Mouse (Mus musculus): ENCODE results near the gene Gm6525. TPM values are rescaled to one million over a fixed set of nuclear protein-coding genes. Genes with fewer than 3 reads are reported as not detected.

Gene Gm6525
- total and polyA plus RNA-seq, 2 experiments, result not detected

- Histone ChIP-seq H3K4me1 (ENCODE audit: control insufficient read depth, insufficient read depth, low read length) (no peaks in the 10 kb centered on the region), H3K27me3 (ENCODE audit: control insufficient read depth, insufficient read depth, low read length) (no peaks in the 10 kb centered on the region), H3K36me3 (ENCODE audit: control insufficient read depth, insufficient read depth, low read length) (peaks cover 6% of the 10 kb centered on the region), H3K9ac (ENCODE audit: low read depth, low read length) (no peak overlapping the region), H3K79me2 (ENCODE audit: control insufficient read depth, insufficient read depth, low read length) (no peaks in the 10 kb centered on the region), H3K4me3 (ENCODE audit: insufficient read depth, low read depth, low read length) (no peak overlapping the region), H3K27ac (replicated peaks; ENCODE audit: insufficient read depth, low read depth, low read length) (no peak overlapping the region)
- DNase-seq (ENCODE audit: extremely low read depth, low read depth, low spot score), result no peak
- TF ChIP-seq CTCF (IDR thresholded peaks at IDR 0.05; ENCODE audit: low read depth, low read length) (no peak), POLR2A (IDR thresholded peaks at IDR 0.05; ENCODE audit: extremely low read depth, insufficient read depth, low read length) (no peak)
- WGBS, result 80% methylated on average over 4 of the region's 4 CpGs
Measured at GRCm38 (mm10) chr3:84157559-84158350, 16.1 kb upstream of the Gm6525 start.

DNA sequence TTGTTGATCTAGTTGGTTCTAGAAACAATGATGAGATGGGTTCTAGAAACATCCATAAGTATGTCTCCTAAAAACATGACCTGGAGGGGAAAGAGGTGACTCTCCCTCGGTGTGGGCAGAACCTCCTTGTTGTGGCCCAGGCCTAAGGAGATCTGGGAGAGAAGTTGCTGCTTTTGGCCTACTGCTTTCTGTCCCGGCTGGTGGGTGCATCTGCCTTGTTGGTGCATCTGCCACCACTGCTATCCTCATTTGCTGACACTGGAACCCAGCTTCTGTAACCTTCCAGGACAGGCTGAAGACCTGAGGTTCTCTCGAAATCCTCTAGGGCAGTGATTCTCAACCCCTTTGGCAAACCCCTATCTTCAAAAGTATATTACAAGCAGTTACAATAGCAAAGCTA lies 8.5 kb upstream of the Gm6525 start:
- no peaks in the 10 kb centered on the region for H3K4me1 ChIP-seq (ENCODE audit: control insufficient read depth, insufficient read depth, low read length)
- WGBS, result 94% methylated on average over 3 of the region's 3 CpGs
- no peak overlapping the region for H3K4me3 ChIP-seq (ENCODE audit: insufficient read depth, low read depth, low read length)
- H3K27me3 ChIP-seq (ENCODE audit: control insufficient read depth, insufficient read depth, low read length), result no peaks in the 10 kb centered on the region
- no peak overlapping the region for H3K27ac ChIP-seq (replicated peaks; ENCODE audit: insufficient read depth, low read depth, low read length)
- H3K79me2 ChIP-seq (ENCODE audit: control insufficient read depth, insufficient read depth, low read length), result no peaks in the 10 kb centered on the region
- TF ChIP-seq POLR2A (IDR thresholded peaks at IDR 0.05; ENCODE audit: extremely low read depth, insufficient read depth, low read length) (no peak), CTCF (IDR thresholded peaks at IDR 0.05; ENCODE audit: low read depth, low read length) (no peak)
- DNase-seq (ENCODE audit: extremely low read depth, low read depth, low spot score), result no peak
- H3K36me3 ChIP-seq (ENCODE audit: control insufficient read depth, insufficient read depth, low read length), result peaks cover 19% of the 10 kb centered on the region
- H3K9ac ChIP-seq (ENCODE audit: low read depth, low read length), result no peak overlapping the region

GRCm38 (mm10) chr3:84166073-84166472 lies 7.8 kb upstream of the Gm6525 start:
- Histone ChIP-seq H3K36me3 (ENCODE audit: control insufficient read depth, insufficient read depth, low read length) (peaks cover 19% of the 10 kb centered on the region), H3K79me2 (ENCODE audit: control insufficient read depth, insufficient read depth, low read length) (no peaks in the 10 kb centered on the region), H3K9ac (ENCODE audit: low read depth, low read length) (no peak overlapping the region), H3K27ac (replicated peaks; ENCODE audit: insufficient read depth, low read depth, low read length) (no peak overlapping the region), H3K27me3 (ENCODE audit: control insufficient read depth, insufficient read depth, low read length) (no peaks in the 10 kb centered on the region), H3K4me3 (ENCODE audit: insufficient read depth, low read depth, low read length) (no peak overlapping the region), H3K4me1 (ENCODE audit: control insufficient read depth, insufficient read depth, low read length) (no peaks in the 10 kb centered on the region)
- TF ChIP-seq CTCF (IDR thresholded peaks at IDR 0.05; ENCODE audit: low read depth, low read length) (no peak), POLR2A (IDR thresholded peaks at IDR 0.05; ENCODE audit: extremely low read depth, insufficient read depth, low read length) (no peak)
- no peak for DNase-seq (ENCODE audit: extremely low read depth, low read depth, low spot score)
- 91% methylated on average over 5 of the region's 5 CpGs for WGBS

GRCm38 (mm10) chr3:84168943-84169342 lies 5.0 kb upstream of the Gm6525 start:
- no peak overlapping the region for H3K4me3 ChIP-seq (ENCODE audit: insufficient read depth, low read depth, low read length)
- no peaks in the 10 kb centered on the region for H3K27me3 ChIP-seq (ENCODE audit: control insufficient read depth, insufficient read depth, low read length)
- no peak for DNase-seq (ENCODE audit: extremely low read depth, low read depth, low spot score)
- H3K4me1 ChIP-seq (ENCODE audit: control insufficient read depth, insufficient read depth, low read length), result no peaks in the 10 kb centered on the region
- TF ChIP-seq CTCF (IDR thresholded peaks at IDR 0.05; ENCODE audit: low read depth, low read length), result no peak
- no peak for TF ChIP-seq POLR2A (IDR thresholded peaks at IDR 0.05; ENCODE audit: extremely low read depth, insufficient read depth, low read length)
- no peak overlapping the region for H3K27ac ChIP-seq (replicated peaks; ENCODE audit: insufficient read depth, low read depth, low read length)
- peaks cover 22% of the 10 kb centered on the region for H3K36me3 ChIP-seq (ENCODE audit: control insufficient read depth, insufficient read depth, low read length)
- WGBS, result 92% methylated on average over 6 of the region's 6 CpGs
- H3K79me2 ChIP-seq (ENCODE audit: control insufficient read depth, insufficient read depth, low read length), result no peaks in the 10 kb centered on the region
- H3K9ac ChIP-seq (ENCODE audit: low read depth, low read length), result no peak overlapping the region

DNA sequence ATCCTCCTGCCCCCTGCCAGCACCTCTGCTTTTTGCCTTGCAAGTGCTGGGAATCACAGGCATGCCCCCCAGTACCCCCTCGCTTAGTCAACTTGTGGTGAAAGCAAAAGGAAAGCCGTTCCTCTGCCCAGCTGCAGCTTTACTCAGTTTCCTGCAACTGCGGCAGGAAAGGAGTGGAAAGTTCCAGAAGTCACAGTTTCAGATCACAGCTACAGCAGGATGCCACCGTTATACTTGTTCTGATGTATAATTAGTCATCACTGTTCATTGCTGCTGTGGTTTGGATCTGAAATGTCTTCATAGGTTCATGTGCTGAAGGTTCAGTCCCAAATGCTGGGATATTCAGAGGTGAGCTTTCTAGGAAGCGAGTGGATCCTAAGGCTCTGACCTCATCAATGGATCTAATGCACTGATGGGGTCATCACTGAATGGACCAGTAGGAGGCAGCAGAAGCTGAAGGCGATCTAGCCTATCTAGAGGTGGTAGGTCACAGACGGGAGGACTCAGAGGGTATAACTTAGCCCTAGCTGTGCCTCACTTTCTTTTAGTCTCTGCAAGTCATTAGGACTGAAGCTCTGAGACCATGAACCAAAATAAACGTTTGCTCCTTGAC lies 4.4 kb upstream of the Gm6525 start:
- H3K9ac ChIP-seq (ENCODE audit: low read depth, low read length), result no peak overlapping the region
- H3K79me2 ChIP-seq (ENCODE audit: control insufficient read depth, insufficient read depth, low read length), result no peaks in the 10 kb centered on the region
- no peaks in the 10 kb centered on the region for H3K4me1 ChIP-seq (ENCODE audit: control insufficient read depth, insufficient read depth, low read length)
- H3K27ac ChIP-seq (replicated peaks; ENCODE audit: insufficient read depth, low read depth, low read length), result no peak overlapping the region
- TF ChIP-seq POLR2A (IDR thresholded peaks at IDR 0.05; ENCODE audit: extremely low read depth, insufficient read depth, low read length) (no peak), CTCF (IDR thresholded peaks at IDR 0.05; ENCODE audit: low read depth, low read length) (peak; percentile 12; the same call in 1 of the 2 replicates)
- WGBS, result 82% methylated on average over 8 of the region's 8 CpGs
- H3K36me3 ChIP-seq (ENCODE audit: control insufficient read depth, insufficient read depth, low read length), result peaks cover 16% of the 10 kb centered on the region
- no peak for DNase-seq (ENCODE audit: extremely low read depth, low read depth, low spot score)
- H3K27me3 ChIP-seq (ENCODE audit: control insufficient read depth, insufficient read depth, low read length), result no peaks in the 10 kb centered on the region
- H3K4me3 ChIP-seq (ENCODE audit: insufficient read depth, low read depth, low read length), result no peak overlapping the region

DNA sequence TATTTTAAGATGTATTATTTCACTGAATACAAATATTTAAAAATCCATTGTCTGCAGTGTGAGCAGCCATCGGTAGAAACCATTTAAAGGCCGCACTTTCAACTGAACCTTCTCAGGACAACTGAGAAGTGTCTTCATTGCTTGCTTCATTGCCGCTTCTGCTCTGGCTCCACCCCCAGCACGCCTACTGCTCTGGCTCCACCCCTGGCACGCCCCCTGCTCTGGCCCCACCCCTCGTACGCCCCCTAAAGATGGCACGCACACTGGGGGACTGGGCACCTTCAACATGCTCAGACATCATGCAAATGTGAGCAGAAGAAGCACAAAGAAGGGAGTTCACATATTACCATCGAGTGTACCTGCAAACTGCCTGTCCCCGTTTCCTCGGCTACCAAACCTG lies 1.5 kb upstream of the Gm6525 start:
- Histone ChIP-seq H3K4me3 (ENCODE audit: insufficient read depth, low read depth, low read length) (no peak overlapping the region), H3K36me3 (ENCODE audit: control insufficient read depth, insufficient read depth, low read length) (peaks cover 7% of the 10 kb centered on the region; the same call in 1 of the 2 replicates), H3K4me1 (ENCODE audit: control insufficient read depth, insufficient read depth, low read length) (no peaks in the 10 kb centered on the region), H3K9ac (ENCODE audit: low read depth, low read length) (no peak overlapping the region), H3K27me3 (ENCODE audit: control insufficient read depth, insufficient read depth, low read length) (no peaks in the 10 kb centered on the region), H3K27ac (replicated peaks; ENCODE audit: insufficient read depth, low read depth, low read length) (no peak overlapping the region), H3K79me2 (ENCODE audit: control insufficient read depth, insufficient read depth, low read length) (no peaks in the 10 kb centered on the region)
- DNase-seq (ENCODE audit: extremely low read depth, low read depth, low spot score), result no peak
- WGBS, result 61% methylated on average over 11 of the region's 11 CpGs
- TF ChIP-seq CTCF (IDR thresholded peaks at IDR 0.05; ENCODE audit: low read depth, low read length) (no peak), POLR2A (IDR thresholded peaks at IDR 0.05; ENCODE audit: extremely low read depth, insufficient read depth, low read length) (no peak)
